ENCODE assay signal across 8 mouse cellular contexts in genomic region chr10:97035371-97035786, GRCm38 (mm10).
DNase-seq lines count a peak whose midpoint lies in the region; ATAC-seq and TF ChIP-seq lines count a peak whose summit lies in the region.

No protein-coding gene starts in this region.

- H3K4me3 ChIP-seq in gastrocnemius, adult 2 months = no peak overlapping the region; the same call in 1 of the 2 replicates
- no peak overlapping the region for H3K4me3 ChIP-seq in midbrain, embryonic 15.5 days
- H3K4me3 ChIP-seq in midbrain, embryonic 13.5 days (replicated peaks) = no peak overlapping the region
- no peak overlapping the region for H3K4me3 ChIP-seq in heart, embryonic 11.5 days (ENCODE audit: low read depth, low read length)

- ATAC-seq in midbrain, embryonic 15.5 days (replicated peaks) = peak; percentile 30; the same call in 1 of the 2 replicates
- ATAC-seq in midbrain, embryonic 13.5 days = no peak
- ATAC-seq in heart, embryonic 11.5 days (replicated peaks; ENCODE audit: insufficient number of reproducible peaks, low FRiP score, low TSS enrichment) = no peak

- DNase-seq in gastrocnemius, adult 2 months = peak; percentile 17
- DNase-seq in gastrocnemius, adult 8-10 months (ENCODE audit: low spot score in 2 of 2) = no peak
- DNase-seq in right cerebral cortex, postnatal 4 days = peak; percentile 16
- DNase-seq in spleen, postnatal 36 days (ENCODE audit: low spot score in 2 of 2) = no peak
- DNase-seq in embryo, embryonic 11 days = no peak

- H3K27me3 ChIP-seq in midbrain, embryonic 15.5 days (replicated peaks) = no peaks in the 10 kb centered on the region
- H3K27me3 ChIP-seq in midbrain, embryonic 13.5 days = no peaks in the 10 kb centered on the region
- H3K27me3 ChIP-seq in heart, embryonic 11.5 days (ENCODE audit: control insufficient read depth, insufficient read depth, low read length) = no peaks in the 10 kb centered on the region

- intact Hi-C loops in gastrocnemius, adult 2 months (cut with DNase I) = no loop called here

- WGBS in midbrain, embryonic 15.5 days = 74% methylated on average over 12 of the region's 12 CpGs
- 81% methylated on average over 12 of the region's 12 CpGs for WGBS in midbrain, embryonic 13.5 days
- WGBS in heart, embryonic 11.5 days (ENCODE audit: insufficient replicate concordance) = 48% methylated on average over 12 of the region's 12 CpGs

- H3K9ac ChIP-seq in midbrain, embryonic 15.5 days = no peak overlapping the region
- H3K9ac ChIP-seq in midbrain, embryonic 13.5 days (replicated peaks) = no peak overlapping the region
- no peak overlapping the region for H3K9ac ChIP-seq in heart, embryonic 11.5 days (ENCODE audit: low read depth, low read length)

- no peak overlapping the region for H3K27ac ChIP-seq in gastrocnemius, adult 2 months
- H3K27ac ChIP-seq in midbrain, embryonic 15.5 days = no peak overlapping the region
- no peak overlapping the region for H3K27ac ChIP-seq in midbrain, embryonic 13.5 days
- H3K27ac ChIP-seq in heart, embryonic 11.5 days (ENCODE audit: low read depth, low read length) = no peak overlapping the region

- no peak for TF ChIP-seq CTCF in gastrocnemius, adult 2 months (IDR thresholded peaks at IDR 0.05)

- H3K9me3 ChIP-seq in midbrain, embryonic 15.5 days = no peaks in the 10 kb centered on the region
- H3K9me3 ChIP-seq in midbrain, embryonic 13.5 days = no peaks in the 10 kb centered on the region
- H3K9me3 ChIP-seq in heart, embryonic 11.5 days (replicated peaks; ENCODE audit: control insufficient read depth, low read length) = no peaks in the 10 kb centered on the region

- H3K4me1 ChIP-seq in midbrain, embryonic 15.5 days = no peaks in the 10 kb centered on the region
- H3K4me1 ChIP-seq in midbrain, embryonic 13.5 days (replicated peaks) = no peaks in the 10 kb centered on the region
- no peaks in the 10 kb centered on the region for H3K4me1 ChIP-seq in heart, embryonic 11.5 days (ENCODE audit: control insufficient read depth, insufficient read depth, low read length)

- no peaks in the 10 kb centered on the region for H3K36me3 ChIP-seq in midbrain, embryonic 15.5 days (replicated peaks)
- H3K36me3 ChIP-seq in midbrain, embryonic 13.5 days = no peaks in the 10 kb centered on the region
- no peaks in the 10 kb centered on the region for H3K36me3 ChIP-seq in heart, embryonic 11.5 days (ENCODE audit: control insufficient read depth, insufficient read depth, low read length)

- no peak overlapping the region for H3K4me2 ChIP-seq in midbrain, embryonic 15.5 days
- H3K4me2 ChIP-seq in midbrain, embryonic 13.5 days (replicated peaks) = no peak overlapping the region
- peak overlapping the region; percentile 40 for H3K4me2 ChIP-seq in heart, embryonic 11.5 days

Comparison
In these comparisons a context has a peak if more than half of its experiments do, and no peak if none do; other contexts are left out.
1. DNase-seq: peak in gastrocnemius, adult 2 months (single experiment) and right cerebral cortex, postnatal 4 days (single experiment); none in gastrocnemius, adult 8-10 months (0 of 2), spleen, postnatal 36 days (0 of 2) and embryo, embryonic 11 days (single experiment).